Mouse (Mus musculus) kidney, postnatal 10 days (tissue): ENCODE data around the gene Trub2.
"Not testable (repeated sequence)": the region's sequence is repeated elsewhere in the genome, so short reads cannot be mapped to it uniquely, and the experiment has no call there.

Source experiments
- DNase-seq: peaks from one replicate; pipeline ENCODE4 v3.0.0; 2021; ENCODE audit warnings: mixed read lengths

The Trub2 gene

DNA sequence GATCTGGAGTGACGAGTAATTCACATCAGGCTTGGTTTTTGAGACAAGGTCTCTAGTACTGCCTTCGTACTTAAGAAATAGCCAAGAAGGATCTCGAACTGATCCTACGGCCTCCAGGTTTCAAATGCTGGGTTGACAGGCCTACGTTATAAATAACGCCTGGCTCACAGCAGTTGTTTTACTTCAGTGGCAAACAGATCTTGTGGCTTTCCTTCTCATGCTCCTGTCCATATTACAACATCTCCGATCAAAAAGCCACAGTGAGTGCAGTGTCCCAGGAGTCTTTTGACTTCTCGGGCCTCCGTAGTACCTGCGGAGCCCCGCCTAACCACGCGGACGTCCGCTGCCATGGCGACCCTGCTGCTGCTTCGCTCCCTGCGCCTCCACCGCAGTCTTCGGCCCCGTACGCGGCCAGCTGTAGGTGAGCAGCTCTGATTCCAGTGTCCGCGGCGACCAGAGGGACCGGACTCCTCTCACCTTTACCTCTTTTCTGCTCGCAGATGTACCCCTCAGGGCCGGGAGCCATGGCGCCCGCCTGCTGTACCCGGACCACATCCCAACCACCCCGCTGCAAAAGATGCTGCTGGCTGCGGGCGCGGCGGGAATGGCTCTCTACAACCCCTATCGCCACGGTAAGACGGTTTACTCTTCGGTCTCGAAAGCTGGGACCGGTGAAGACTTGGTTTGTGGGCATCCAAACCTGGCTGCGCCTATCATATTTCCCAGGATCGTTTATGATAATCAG is at the start of gene Trub2:
Trub2 (minus strand) TSS at position 566 of the 745 bp plus-strand sequence.
- DNase-seq = peak; percentile 90

DNA sequence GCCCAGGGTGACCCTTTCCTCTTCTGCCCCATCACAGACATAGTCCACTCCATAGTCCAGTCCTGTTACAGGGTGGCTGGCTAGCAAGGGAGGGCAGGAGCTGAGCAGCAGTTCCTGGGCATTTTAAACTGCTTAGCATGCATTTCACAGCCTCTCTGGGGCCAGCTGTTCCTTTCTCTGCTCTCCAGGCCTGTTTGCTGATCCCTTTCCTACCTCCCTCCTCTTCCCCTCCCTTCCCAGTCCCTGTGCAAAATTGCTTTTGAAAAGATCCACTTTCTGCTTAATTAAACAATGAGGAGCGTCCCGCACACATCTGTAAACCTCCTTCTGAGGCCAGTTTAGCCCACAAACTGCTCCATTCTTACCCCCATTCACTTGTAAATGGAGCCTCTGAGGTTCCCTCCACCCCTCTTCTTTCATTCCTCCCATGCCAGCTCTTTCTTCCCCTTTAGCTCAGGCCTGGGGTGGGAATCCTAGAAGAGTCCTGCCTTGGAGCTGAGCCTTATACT is 47.1 kb upstream of the Trub2 start:
- no peak for DNase-seq

DNA sequence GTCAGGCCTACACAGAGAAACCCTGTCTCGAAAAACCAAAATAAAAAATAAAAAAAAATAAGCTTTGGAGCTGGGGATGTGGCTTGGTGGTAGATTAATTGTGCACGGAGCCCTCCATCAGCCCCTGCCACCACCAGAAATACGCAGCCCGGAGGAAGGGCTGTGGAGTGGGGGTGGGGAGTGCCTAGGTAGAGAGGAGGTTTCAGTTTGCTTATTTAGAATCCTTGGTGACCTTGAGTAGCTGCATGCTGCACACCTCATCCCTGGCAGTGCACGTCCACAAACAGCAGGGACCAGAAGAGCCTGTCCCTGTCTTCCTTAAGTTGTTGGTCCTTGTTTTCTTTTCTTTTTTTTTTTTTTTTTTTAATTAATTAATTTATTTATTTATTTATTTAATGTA is 45.5 kb upstream of the Trub2 start:
- no peak for DNase-seq

DNA sequence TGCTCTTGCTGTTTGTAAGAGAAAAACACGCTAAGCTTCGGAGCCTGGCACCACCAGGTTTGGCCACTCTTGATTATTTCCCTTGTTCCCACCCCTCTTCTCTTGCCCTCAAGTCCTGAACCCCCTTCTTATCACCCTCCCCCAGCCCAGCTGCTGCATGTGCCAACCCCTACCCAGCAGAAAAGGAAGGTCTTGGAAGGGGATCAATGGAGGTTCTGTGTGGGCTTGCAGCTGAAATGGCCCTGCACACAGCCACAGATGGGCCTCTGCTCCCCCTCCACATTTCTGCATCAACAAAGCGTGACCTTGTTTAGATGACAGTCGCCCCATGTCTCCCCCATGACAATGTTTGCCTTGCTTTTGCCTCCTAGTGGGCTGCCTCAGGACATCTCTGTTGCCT is 42.8 kb upstream of the Trub2 start:
- DNase-seq = no peak

DNA sequence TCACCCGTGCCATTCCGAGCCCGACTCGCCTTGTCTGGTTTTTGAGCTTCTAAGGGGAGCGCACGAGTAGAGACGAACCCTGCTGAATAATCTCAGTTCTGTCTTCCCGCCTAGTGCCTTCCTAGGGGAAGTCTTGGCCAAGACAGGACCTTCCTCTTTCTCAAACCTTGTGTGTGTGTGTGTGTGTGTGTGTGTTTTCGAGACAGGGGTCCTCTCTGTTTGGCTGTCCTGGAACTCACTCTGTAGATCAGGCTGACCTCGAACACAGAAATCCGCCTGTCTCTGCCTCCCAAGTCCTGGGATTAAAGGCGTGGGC is 39.4 kb upstream of the Trub2 start:
- no peak for DNase-seq

DNA sequence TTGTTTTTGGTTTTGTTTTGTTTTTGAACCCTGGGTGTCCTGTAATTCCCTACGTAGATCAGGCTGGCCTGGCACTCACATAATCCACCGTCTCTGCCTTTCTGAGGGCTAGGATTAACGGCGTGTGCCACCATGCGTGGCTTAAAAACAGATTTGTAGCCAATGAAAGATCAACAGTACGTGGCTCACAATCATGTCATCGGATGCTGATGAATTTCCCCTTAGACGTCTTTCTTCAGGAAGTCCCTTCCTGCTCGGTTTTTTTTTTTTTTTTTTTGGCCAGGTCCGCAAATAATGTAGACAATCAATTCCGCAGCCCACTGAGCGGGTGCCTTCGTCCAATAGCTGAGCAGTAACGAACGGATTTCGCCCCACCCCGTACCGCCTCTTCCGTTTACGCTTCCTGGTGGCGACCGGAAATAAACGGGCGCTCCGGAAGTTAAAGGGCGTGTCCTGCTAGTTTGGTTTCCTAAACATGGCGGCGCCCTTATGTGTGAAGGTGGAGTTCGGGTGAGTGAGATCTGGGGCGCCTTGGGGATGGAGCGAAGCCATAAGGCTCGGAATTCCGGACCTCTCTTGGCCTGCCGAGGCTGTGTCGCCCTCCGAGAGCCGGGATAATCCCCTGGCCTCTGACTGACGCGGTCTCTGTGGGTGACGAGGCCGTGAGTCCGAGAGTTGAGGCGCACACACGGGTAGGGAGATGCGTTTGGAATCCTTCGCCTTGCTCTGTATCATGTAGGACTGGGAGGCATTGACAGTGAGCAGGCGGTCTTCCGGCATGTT is 38.8 kb upstream of the Trub2 start:
- peak; percentile 97 for DNase-seq

DNA sequence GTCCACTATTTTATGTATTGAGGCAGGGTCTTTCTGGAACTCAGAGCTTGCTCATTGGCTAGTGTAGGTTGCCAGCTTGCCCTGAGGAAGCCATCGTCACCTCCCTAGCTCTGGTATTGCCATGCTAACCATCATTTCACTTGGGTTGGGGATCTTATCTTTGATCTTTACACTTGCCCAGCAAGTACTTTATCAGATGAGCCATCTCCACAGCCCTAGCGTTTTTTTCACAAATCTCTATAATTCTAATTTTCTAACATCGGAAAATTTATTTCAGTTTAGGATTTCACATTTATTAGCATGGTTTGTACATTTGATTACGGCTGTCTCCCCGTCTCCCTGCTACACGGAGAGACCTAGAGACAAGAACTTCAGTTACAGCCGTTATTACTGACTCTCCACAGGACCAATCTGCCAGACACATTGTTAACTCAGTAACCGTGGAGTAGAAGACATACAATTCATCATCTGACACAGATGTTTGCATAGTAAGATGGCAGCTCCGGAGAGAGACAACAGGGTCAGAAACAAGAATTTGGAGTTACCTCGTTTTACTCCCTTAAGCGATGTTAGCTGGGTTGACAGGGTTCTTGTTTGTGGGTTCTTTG is 38.1 kb upstream of the Trub2 start:
- no peak for DNase-seq

DNA sequence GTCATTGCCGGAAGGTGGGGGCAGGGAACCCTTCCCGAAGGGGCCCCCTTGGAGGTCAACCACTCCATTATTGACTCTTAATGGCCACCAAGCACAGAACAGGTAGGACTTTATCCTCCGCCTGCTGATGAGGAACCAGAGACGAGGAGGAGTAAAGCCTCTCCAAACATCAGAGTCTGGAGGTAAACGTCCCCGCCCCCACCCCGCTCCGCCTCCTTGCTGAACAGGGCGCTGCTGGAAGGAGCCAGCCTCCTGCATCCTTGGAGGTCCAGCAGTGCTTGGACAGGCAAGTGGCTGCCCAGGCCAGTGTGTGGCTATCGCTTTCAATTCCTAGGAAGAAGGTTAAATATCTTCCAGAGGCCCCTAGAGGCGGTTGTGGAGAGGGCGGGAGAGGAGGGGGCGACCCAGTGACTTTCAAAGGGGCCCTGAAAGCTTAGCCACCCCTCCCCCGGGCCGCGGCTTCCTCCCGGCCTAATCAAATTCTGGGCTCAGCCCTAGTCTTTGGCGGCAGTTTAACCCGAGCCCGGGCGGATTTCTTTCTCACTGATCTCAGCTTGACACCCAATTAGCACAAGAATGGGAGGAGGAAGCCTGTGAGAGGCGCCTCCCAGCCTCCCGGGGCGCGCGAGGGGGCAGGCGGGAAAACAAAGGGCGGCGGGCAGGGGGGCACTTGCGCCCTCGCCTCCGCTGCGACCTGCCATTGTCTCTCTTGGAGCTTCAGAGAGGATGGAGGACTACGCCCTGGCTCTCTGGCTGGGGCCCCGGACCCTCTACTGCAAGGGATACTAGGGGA is 31.9 kb upstream of the Trub2 start, which contains the start of gene Urm1:
Urm1 (plus strand) TSS at position 51 of the 793 bp plus-strand sequence.
- peak; percentile 86 for DNase-seq

DNA sequence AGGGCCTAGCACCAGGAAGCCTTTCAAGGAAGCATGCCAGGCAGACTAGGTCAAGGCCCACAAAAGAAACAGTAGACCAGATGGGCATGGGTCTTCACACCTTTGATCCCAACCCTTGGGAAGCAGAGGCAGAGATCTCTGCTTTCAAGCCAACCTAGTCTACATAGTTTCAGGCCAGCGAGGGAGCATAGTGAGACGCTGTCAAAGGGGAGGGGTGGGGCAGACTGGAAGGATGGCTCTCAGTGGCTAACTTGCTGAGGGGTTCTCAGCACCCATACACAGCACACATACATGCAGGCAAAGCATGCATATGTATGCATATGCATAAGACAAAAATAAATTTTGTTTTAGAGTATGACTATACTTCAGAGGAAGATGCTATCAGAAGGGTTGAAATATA is 31.1 kb upstream of the Trub2 start:
- no peak for DNase-seq

DNA sequence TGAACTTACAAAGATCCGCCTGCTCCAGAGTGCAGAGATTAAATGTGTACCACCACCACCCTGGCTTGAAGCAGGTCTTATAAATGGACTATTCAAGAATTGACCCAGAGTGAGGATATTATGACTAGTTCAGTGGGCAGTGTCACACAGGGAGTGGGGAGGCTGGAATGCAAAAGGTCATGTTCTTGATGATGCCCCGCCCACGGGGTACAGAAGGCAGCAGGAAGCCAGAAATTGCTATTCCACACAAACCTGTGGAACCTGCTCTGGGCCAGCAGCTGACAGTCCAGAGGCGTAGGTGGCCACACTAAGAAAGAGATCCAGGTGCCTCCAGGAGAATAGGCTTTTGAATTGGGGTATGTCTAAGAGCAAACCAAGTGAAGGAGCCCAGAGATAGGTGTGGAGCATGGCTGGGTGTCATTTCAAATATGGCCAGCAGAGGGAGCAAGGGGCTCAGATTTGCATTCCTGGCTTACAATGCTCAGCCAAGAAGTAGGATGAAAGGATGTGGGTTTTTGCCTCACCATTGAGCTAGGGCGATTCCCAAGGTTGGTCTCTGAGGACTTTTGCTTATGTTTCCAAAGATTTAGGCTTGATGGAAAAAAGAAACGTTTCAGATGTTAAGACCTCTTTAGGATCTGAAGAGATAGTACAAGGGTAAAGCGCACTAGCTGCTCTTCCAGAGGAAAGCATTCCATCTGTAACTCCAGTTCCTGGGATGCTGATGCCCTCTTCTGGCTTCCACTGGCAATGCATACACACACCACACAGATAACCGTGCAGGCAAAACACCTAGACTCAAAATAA is 29.3 kb upstream of the Trub2 start:
- peak; percentile 93 for DNase-seq

DNA sequence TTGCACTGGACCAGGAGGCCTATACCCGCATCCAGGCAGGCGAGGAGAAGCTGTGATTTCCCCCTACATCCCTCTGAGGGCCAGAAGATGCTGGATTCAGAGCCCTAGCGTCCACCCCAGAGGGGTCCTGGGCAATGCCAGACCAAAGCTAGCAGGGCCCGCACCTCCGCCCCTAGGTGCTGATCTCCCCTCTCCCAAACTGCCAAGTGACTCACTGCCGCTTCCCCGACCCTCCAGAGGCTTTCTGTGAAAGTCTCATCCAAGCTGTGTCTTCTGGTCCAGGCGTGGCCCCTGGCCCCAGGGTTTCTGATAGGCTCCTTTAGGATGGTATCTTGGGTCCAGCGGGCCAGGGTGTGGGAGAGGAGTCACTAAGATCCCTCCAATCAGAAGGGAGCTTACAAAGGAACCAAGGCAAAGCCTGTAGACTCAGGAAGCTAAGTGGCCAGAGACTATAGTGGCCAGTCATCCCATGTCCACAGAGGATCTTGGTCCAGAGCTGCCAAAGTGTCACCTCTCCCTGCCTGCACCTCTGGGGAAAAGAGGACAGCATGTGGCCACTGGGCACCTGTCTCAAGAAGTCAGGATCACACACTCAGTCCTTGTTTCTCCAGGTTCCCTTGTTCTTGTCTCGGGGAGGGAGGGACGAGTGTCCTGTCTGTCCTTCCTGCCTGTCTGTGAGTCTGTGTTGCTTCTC is 27.5 kb upstream of the Trub2 start:
- no peak for DNase-seq

DNA sequence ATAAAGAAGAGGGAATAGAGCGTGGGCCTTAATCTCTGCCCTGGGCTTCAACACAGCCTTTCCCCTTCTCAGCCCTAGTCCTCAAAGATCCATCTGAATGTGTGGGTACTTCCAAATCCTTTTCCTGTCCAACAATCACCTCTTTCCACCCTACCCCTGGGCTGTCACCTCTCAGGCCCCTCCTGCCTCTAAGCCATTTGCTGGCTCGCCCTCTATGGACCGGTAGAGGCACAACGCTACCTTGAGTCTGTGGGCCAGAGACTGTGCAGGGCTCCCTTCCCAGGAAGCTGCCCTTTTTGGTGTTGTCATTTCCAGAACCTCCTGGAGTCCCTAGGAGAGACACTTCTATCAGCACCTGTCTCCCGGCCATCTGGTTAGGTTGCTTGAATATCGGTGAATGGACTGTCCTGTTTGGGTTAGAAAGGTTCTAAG is 15.1 kb upstream of the Trub2 start:
- peak; percentile 51 for DNase-seq

DNA sequence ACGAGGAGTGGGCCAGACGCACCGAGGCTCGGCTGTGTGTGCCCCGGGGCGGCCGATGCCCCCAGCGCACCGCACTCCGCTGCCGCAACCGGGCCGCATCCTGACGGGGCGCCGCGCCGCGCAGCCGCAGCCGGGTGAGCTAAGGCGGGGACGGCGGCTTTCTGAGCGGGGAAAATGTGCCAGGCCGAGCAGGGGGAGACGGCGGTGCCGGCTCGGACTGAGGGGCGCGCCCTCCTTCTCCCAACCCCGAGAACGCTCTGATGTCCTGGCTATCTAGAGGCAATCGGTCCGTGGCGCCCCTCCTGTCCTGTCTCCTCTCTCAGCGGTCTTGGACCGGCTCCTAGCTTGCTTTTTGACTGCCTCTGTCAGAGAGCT is 14.5 kb upstream of the Trub2 start:
- no peak for DNase-seq

DNA sequence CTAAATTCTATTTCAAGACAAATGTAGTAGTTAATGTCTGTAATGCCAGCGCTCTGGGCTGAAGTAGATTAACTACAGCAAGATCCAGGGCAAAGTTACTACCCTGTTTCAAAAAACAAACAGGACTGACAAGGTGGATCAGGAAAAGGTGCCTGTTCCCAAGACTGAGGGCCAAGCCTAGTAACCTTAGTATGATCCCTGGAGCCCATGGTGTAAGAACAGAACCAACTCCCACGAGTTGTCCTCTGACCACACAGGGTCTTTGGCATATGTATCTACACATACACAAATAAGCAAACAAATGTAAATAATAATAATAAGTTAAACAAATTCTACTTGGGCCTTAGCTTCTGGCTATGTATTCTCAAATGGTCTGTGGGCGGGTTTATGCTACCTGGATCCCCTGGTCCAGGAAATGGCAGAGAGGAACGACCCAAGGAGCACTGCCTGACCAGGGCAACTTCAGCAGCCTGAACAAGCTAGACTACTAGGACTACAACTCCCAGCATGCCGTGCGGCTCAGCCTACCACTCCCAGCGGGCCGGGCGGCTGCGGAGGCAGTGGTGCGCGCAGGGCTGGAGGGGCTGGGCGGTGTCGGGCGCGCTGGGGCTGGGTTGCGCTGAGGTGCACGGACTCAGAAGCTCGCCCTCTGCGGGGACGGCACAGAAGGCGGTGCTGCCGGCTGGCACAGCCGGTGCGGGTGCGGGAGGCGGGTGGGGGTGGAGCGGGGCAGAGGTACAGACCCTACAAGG is 13.9 kb upstream of the Trub2 start, which contains the start of gene Slc27a4:
Slc27a4 (plus strand) TSS at position 560 of the 752 bp plus-strand sequence.
- peak; percentile 99 for DNase-seq

DNA sequence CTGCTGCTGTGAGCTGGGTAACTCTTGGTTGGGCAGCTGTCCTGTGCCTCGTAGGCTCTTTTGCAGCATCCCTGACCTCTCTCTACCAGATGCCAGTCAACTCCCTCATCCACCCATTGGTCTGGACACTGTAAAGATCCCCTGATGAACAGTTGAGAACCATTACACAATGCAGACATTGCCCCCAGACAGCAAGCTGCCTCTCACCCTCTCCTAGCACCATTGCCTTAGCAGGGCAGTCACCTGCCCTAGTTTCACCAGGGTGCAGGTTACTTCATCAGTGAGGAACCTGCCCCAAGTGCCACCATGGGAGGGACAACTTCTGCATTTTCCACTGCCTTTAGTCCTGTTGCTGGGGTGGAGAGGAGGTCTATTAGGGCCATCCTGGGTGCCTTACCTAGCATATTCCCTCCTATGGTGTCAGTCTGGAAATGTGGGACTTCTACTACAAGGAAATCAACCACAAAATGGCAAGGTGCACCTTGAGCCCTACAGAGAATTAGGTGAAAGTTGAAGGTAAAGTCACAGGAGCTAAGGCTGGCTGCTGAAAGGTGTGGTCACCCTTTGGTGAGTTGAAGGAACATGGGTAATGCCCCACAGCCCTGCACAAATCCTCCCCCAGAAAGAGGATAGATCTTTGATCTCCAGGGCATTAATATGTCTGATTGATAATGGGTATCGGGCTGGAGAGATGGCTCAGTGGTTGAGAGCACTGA is 4.6 kb upstream of the Trub2 start:
- DNase-seq = no peak

DNA sequence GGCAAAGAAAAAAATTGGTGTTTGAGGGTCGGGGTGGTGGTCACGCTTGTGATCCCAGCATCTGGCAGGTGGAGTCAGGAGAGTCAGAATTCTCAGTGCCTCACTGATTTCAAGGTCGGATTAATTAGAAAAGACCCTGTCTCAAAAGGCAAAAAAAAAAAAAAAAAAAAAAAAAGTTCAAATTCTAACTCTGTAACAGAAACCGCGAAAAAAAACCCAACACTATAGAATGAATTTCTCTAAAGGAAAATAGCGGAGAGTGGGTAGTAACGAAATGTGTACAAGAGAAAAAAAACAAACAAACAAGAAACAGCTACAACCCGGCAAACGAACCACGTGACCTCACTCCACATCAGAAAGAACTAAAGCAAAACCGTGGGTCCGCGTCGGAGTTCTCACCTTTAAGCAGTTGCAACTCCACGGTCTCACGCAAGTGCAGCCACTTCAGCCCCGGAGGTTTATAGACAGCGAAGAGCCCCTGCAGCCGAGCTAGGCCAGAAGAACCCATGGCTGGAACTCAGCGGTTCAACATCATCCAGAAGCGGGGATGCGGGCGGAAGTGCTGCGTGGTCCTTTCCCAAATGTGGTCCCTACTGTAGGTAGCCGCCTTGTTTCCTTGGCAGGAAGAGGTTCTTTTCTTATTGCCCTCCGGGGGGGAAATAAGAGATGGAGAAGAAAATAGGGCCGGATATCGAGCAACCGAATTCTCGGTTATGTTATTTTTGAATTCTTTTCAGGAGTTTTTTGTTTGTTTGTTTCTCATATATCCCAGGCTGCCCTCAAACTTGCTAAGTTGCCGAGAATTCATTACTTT is 991 bp downstream of the Trub2 start, which contains the start of gene Coq4:
Coq4 (plus strand) TSS at position 390 of the 814 bp plus-strand sequence.
- DNase-seq = peak; percentile 93

DNA sequence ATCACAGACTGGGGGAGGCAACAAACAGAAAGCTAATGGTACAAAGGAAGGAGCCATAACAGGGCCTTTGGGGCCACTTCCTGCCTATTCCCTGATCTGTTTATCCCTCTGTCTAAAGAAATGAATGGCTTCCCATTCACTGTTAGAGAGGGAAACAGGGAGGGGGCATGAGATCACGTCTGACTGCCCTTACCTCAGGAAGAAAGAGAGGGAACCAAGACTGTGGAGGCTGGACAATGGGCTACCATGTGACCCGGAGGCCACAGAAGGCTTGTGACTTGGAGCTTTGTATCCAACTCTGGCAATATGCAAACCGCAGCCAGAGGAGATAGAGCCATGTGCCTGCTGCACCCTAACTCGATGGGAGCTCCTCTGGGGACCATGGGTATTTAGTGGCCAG is 4.0 kb downstream of the Trub2 start:
- no peak for DNase-seq

DNA sequence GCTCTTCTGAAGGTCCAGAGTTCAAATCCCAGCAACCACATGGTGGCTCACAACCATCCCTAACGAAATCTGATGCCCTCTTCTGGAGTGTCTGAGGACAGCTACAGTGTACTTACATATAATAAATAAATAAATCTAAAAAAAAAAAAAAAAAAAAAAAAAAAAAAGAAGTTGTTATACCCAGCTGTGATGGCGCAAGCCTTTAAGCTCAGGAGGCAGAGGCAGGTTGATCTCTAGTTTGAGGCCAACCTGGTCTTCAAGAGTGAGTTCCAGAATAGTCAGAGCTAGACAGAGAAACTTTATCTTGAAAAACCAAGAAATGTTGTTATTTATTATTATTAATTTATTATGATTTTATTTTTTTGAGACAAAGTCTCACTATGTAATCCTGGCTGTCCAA is 7.0 kb downstream of the Trub2 start:
- DNase-seq = not testable (repeated sequence)

DNA sequence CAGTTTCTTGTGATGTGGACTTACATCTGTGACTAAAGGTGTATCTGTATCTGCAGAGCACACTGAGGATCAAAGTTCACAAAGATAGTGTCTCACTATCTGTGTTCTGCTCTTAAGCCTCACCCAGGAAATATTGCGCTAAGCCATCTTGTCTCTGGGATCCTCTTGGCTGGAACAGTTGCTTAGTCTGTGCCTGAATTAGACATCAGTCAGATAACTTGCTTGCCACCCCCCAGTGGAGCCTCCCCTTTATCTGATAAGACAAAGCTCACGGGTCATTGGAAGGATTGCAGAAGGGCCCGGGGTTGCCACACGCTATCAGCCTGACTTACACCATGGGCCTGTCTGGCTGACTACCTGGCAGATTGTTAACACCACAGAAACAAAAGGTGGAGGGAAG is 15.0 kb downstream of the Trub2 start:
- DNase-seq = no peak
